Mouse (Mus musculus): ENCODE results near the gene Ccpg1.

Gene Ccpg1

DNA sequence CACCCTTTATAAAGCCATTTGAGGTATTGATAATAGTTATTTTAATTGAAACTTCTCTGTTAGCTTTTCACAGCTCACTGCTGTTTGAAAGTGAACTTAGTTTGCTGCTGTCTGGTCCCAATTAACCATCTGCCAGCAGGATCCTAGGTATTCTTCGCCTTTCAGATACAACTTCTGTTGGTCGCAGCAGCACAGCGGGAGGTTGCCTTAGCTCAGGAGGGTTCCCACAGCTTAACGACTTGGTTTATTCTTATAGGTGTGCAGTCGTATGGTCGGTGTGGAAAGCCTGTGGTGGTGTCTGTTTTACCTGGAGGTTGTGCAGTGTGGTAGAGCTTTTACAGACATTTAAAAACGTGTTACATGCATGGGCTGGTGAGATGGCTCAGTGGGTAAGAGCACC, 11.6 kb downstream of the Ccpg1 start:
- no peak for DNase-seq

DNA sequence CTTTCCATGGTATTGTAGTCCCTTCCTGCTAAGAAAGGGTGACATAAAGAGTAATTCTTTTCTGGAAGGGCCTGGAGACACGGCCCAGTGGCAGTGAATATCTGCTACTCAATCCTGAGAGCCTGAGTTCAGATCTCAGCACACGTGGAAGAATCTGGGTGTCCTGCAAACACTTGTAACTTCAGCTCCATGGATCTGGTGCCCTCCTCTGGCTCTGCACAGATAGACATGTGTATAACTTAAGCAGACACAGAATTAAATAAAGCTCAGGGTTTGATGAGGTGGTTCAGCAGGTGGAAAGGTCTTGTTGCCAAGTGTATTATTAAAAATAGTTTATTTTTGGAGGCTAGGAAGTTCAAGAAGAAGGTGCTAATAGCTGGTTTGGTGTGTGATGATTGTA, 15.3 kb downstream of the Ccpg1 start:
- DNase-seq, result no peak

- no peak for DNase-seq
Observed at GRCm38 (mm10) chr9:73001314-73002011, 16.2 kb downstream of the Ccpg1 start.

DNA sequence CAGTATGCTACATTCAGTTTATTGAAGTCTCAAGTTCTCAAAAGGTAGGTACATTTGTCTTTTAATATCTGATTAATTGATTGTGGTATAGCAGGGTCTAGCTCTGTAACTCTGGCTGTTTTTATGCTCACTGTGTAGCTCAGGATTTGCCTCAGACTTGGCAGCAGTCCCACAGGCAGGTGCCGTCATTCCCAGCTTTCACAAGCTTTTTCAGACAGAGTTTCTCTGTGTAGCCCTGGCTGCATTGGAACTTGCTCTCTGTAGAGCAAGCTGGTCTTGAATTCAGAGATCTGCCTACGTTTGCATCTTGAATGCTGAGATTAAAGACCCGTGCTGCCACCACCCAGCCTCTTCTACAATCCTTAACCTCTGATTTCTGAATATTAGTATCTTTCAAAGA, 16.9 kb downstream of the Ccpg1 start:
- DNase-seq, result no peak

DNA sequence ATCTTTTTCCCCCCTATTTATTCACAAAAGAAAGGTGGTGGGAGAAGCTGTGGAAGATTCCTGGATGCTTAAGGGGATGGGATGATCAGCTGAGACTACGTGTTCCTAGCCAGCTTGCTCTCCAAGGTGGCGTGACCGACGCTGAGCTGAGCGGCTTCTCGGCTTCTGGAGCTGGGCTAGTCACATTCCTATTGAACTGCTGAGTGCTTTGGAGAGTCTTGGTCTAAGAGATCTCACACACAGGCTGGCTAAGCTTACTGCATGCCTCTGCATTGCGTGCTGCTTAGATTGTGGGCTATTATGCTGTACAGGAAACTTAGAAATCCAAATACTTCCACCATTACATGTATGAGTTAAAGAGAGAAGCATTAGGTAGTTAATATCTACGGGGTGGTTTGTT, 18.8 kb downstream of the Ccpg1 start:
- DNase-seq, result no peak

GRCm38 (mm10) chr9:73005106-73005505, 19.9 kb downstream of the Ccpg1 start:
- no peak for DNase-seq

DNA sequence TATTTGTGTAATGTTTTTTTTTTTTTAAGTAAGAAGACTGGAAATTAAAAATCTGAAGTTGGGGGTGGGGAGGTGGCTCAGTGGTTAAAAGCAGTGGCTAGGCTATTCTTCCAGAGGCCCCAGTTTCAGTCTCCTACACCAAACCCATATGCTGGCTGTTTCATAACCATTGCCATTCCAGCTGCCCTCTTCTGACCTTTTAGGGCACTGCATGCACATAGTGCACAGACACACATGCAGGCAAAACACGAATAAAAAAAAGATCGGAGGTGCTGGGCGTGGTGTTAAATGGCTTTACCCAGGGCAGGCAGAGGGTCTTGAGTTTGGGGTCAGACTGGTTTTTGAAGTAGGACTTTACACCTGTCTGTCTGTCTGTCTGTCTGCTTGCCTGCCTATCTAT, 20.9 kb downstream of the Ccpg1 start:
- no peak for DNase-seq

DNA sequence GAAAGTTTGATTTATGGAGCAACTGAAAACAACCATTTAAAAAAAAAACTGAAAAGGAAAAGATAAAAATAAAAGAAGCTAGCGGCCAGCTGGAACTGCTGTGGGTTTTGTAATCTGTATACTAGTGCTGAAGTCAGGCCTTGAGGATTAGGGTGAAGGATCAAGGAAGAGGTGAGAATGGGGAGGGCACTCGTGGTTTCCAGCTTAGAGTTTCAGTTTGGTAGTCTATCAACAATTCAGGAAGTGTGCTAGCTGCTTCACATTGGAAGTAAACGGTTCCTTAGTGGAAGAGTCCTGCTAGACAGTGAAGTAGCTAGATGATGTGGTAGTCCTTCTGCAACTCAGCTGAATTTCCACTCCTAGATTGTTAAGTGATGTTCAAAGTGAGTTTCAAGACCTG, 23.2 kb downstream of the Ccpg1 start:
- DNase-seq, result no peak

DNA sequence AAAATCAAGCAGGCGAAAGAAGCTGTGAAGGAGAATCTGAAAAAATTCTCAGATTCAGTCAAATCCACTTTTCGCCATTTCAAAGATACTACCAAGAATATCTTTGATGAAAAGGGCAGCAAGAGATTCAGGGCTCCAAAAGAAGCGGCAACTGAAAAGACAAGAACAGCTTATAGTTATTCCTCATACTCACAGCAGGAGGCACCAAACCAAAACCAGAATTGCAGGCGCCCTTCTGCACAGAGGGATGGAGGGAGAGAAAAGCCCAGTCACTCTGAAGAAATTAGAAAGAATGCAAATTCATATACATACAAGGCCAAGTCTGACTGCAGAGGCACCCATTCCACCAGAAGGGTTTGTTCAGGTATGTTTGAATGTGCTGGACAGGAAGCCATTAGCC, 27.4 kb downstream of the Ccpg1 start:
- no peak for DNase-seq

DNA sequence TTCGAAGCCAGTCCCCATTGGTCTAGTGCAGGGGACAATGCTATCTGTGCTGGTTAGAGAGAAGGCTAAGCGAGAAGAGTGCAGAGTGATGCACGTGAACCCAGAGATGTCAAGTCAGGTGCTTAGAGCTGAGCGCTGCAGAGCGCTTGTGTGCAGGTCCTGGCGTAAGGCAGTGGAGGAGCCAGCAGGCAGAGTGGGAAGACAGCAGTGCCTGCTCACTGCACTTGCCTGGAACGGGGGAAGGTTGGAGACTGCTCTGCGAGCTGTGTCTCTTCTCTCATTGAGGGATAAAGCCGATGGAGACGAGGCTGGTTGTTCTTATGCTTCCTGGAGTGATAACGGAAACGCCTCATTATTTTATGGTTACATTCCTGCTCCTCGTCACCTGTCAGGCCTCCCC, 29.5 kb downstream of the Ccpg1 start:
- no peak for DNase-seq

GRCm38 (mm10) chr9:73019841-73020240, 34.6 kb downstream of the Ccpg1 start:
- DNase-seq, result peak; percentile 71

DNA sequence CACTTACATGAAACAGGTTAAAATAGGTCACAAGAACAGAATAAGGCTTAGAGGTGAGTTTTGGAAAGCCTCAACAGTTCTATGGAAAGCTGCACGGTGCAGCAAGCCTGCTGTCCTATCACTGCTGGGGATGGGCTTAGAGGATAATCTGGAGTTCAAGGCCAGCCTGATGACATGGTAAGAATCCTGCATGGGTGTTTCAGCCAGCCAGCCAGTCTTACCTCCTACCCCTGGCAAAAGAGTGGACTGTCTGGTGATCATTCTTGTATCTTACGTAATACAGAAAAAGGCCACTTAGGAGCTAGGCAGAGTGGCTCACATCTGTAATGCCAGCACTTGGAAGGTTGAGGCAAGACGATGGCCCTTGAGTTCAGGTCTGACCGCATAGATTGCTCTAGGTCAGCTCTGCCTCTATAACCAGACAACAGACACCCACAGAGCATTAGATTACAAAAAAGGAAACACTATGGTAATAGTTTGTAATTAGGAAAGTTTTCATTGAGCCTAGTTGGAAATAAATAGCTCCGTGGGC, 35.4 kb downstream of the Ccpg1 start:
- DNase-seq, result no peak

GRCm38 (mm10) chr9:73025818-73026636, 40.8 kb downstream of the Ccpg1 start:
- DNase-seq, result no peak

GRCm38 (mm10) chr9:73030443-73030842, 45.2 kb downstream of the Ccpg1 start:
- DNase-seq, result no peak

DNA sequence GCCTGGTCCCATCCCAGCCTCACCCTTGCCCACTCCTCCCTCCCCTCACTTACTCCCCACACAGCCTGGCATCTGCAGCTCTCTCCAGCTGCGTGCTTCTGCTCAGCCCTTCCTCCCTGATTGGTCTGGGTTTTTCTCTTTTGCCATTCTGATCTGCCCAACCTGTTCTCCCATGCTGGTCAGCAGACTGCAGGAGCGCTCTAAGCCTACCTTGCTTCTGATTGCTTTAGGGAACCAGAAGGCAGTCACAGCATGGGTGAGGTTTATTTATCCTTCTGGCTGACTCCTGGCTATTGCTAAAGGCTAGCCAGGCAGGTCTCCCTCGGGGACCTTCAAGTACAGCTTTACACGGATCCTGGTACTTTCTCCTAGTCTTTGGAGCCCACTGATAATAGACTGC, 46.2 kb downstream of the Ccpg1 start:
- peak; percentile 79 for DNase-seq

GRCm38 (mm10) chr9:73033406-73033805, 48.2 kb downstream of the Ccpg1 start:
- DNase-seq, result no peak

GRCm38 (mm10) chr9:73039222-73039945, 54.2 kb downstream of the Ccpg1 start:
- DNase-seq, result peak; percentile 91

DNA sequence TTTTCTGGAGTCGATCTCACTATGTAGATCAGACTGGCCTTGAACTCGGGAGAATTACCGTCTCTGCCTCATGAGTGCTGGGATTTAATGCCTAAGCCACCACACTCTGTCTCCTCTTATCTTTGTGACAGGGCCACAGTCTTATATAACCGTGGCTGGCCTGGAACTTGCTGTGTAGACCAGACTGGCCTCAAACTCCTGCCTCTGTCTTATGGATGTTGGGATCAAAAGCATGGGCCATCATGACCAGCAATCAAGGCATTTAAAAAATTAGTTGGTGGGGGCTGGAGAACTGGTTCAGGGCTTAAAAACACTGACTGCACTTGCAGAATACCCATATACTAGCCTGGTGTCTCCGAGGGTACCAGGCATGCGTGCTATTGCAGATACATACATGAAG, 54.9 kb downstream of the Ccpg1 start, which contains the start of gene Pigb:
Gene Pigb, minus strand, starts transcription at position 299 of the 400 bp plus-strand sequence.
- DNase-seq, result no peak

- peak; percentile 84 for DNase-seq
Observed at GRCm38 (mm10) chr9:73044146-73045079, 59.2 kb downstream of the Ccpg1 start, which contains the start of gene Rab27a. Rab27a (plus strand) TSS chr9:73044854.

DNA sequence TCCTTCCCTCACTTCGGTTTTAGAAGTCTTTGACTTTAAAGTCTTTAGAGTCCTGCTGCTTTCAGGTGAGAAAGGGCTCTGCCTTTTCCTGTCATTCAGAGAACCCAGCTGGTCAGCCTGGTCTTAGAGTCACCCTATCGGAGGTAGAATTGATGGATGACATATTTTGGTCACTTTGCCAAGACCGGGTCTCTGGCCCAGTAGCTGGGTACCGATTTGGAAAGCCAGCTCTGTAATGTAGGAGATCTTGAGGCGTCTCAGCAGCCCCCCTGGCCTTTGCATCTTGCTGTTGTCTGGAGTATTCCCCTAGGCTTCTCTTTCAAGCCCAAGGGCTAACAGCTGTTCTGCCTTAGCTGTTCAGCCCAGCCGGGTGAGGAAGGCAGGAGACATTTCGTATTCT, 60.0 kb downstream of the Ccpg1 start:
- peak; percentile 54 for DNase-seq

DNA sequence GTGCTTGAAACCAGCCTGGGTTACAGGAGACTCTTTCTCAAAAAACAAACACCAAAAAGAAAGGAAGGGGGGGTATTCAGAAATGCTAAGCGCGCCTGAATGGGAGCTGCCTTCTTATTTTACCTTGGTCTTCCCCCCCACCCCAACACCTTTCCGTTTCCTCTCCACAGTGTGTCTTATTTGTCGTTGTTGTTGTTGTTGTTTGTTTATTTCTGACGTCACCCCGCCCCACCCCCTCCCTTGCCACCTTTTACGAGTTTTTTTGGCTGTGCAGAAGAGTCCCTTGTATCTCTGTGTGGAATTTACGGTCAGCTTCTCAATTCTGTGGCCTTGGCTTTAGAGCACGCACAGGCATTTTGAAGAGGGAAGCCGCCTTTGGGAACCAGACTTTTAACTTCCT, 60.5 kb downstream of the Ccpg1 start:
- DNase-seq, result no peak

GRCm38 (mm10) chr9:73047906-73048305, 62.7 kb downstream of the Ccpg1 start:
- DNase-seq, result no peak

All from cerebellum, adult 11-12 months (tissue).